Mouse (Mus musculus): ENCODE results near the gene Atp6v1g3. TPM values are rescaled to one million over a fixed set of nuclear protein-coding genes. Genes with fewer than 3 reads are reported as not detected.

Gene Atp6v1g3
- total RNA-seq, 2 experiments from 2014 or later, result not detected

- DNase-seq, result no peak
- intact Hi-C loops (cut with DNase I), result no loop called here
Measured at GRCm38 (mm10) chr1:138288721-138289120, 15.2 kb downstream of the Atp6v1g3 start.

- intact Hi-C loops (cut with DNase I), result no loop called here
Measured at GRCm38 (mm10) chr1:138289455-138290425, 16.2 kb downstream of the Atp6v1g3 start.

GRCm38 (mm10) chr1:138291463-138291862, 17.9 kb downstream of the Atp6v1g3 start:
- DNase-seq, result no peak
- intact Hi-C loops (cut with DNase I), result no loop called here

More at GRCm38 (mm10) chr1:138289455-138290425, 16.2 kb downstream of the Atp6v1g3 start:
- no peak for DNase-seq

GRCm38 (mm10) chr1:138294487-138294886, 20.9 kb downstream of the Atp6v1g3 start:
- intact Hi-C loops (cut with DNase I), result no loop called here
- no peak for DNase-seq

GRCm38 (mm10) chr1:138298156-138298555, 24.6 kb downstream of the Atp6v1g3 start:
- DNase-seq, result no peak
- intact Hi-C loops (cut with DNase I), result no loop called here

- intact Hi-C loops (cut with DNase I), result no loop called here
- no peak for DNase-seq
Measured at GRCm38 (mm10) chr1:138299576-138299975, 26.0 kb downstream of the Atp6v1g3 start.

- no peak for DNase-seq
- intact Hi-C loops (cut with DNase I), result no loop called here
Measured at GRCm38 (mm10) chr1:138301920-138302319, 28.4 kb downstream of the Atp6v1g3 start.

GRCm38 (mm10) chr1:138302756-138303155, 29.2 kb downstream of the Atp6v1g3 start:
- DNase-seq, result no peak
- intact Hi-C loops (cut with DNase I), result no loop called here

- intact Hi-C loops (cut with DNase I), result no loop called here
Measured at GRCm38 (mm10) chr1:138303296-138303695, 29.8 kb downstream of the Atp6v1g3 start.

GRCm38 (mm10) chr1:138304141-138304915, 30.8 kb downstream of the Atp6v1g3 start:
- no peak for DNase-seq
- intact Hi-C loops (cut with DNase I), result no loop called here

More at GRCm38 (mm10) chr1:138303296-138303695, 29.8 kb downstream of the Atp6v1g3 start:
- DNase-seq, result no peak

GRCm38 (mm10) chr1:138322657-138323056, 49.1 kb downstream of the Atp6v1g3 start:
- peak; percentile 30 to 32 for DNase-seq
- intact Hi-C loops (cut with DNase I), result loop anchor here (10.0 kb wide), 2 partner anchors 232 to 382 kb away; no protein-coding TSS in a partner anchor

- intact Hi-C loops (cut with DNase I), result loop anchor here (10.0 kb wide), 2 partner anchors 232 to 382 kb away; no protein-coding TSS in a partner anchor
- no peak for DNase-seq
Measured at GRCm38 (mm10) chr1:138323076-138323630, 49.6 kb downstream of the Atp6v1g3 start.

- peak; percentile 40 to 44 for DNase-seq
- intact Hi-C loops (cut with DNase I), result loop anchor here (5.0 to 10.0 kb wide), 6 partner anchors 161 to 756 kb away; partner anchors contain the start of gene Nek7
Measured at GRCm38 (mm10) chr1:138326091-138326490, 52.6 kb downstream of the Atp6v1g3 start.

GRCm38 (mm10) chr1:138326566-138326965, 53.0 kb downstream of the Atp6v1g3 start:
- DNase-seq, result no peak
- intact Hi-C loops (cut with DNase I), result loop anchor here (5.0 to 10.0 kb wide), 6 partner anchors 161 to 756 kb away; partner anchors contain the start of gene Nek7

- no peak for DNase-seq
- intact Hi-C loops (cut with DNase I), result loop anchor here (1.0 to 10.0 kb wide), 8 partner anchors 160 to 755 kb away; partner anchors contain the start of gene Nek7
Measured at GRCm38 (mm10) chr1:138327466-138328245, 54.1 kb downstream of the Atp6v1g3 start.

- intact Hi-C loops (cut with DNase I), result loop anchor here (1.0 to 10.0 kb wide), 8 partner anchors 159 to 754 kb away; partner anchors contain the start of gene Nek7
- peak; percentile 49 to 71 for DNase-seq
Measured at GRCm38 (mm10) chr1:138328320-138328719, 54.8 kb downstream of the Atp6v1g3 start.

- intact Hi-C loops (cut with DNase I), result no loop called here
- DNase-seq, result no peak
Measured at GRCm38 (mm10) chr1:138330556-138330955, 57.0 kb downstream of the Atp6v1g3 start.

GRCm38 (mm10) chr1:138331596-138331995, 58.1 kb downstream of the Atp6v1g3 start:
- intact Hi-C loops (cut with DNase I), result no loop called here
- DNase-seq, result no peak

GRCm38 (mm10) chr1:138334701-138335100, 61.2 kb downstream of the Atp6v1g3 start:
- no peak for DNase-seq
- intact Hi-C loops (cut with DNase I), result no loop called here

- intact Hi-C loops (cut with DNase I), result no loop called here
- no peak for DNase-seq
Measured at GRCm38 (mm10) chr1:138337417-138337816, 63.9 kb downstream of the Atp6v1g3 start.

Measured in heart, postnatal 10 days (tissue).